Mouse (Mus musculus) intestine, embryonic 14.5 days (tissue): ENCODE data around the gene Muc15. TPM values are rescaled to one million over a fixed set of nuclear protein-coding genes. Genes with fewer than 3 reads are reported as not detected.

Experiments
- ATAC-seq: fragments of 200-750 bp; cut with Nextera tagmentation; replicated peaks from 2 replicates; pipeline ENCODE4 v1.8.0; 2017; ENCODE audit warnings: low read depth, moderate number of reproducible peaks, moderate TSS enrichment, moderate library complexity; ENCODE audit not compliant: low FRiP score, low TSS enrichment
- DNase-seq: peaks from one replicate; pipeline ENCODE4 v3.0.0-alpha.2; 2018; ENCODE audit warnings: low spot score
- H3K27ac ChIP-seq: fragments of 300-500 bp; sonication (generic); 2 replicates; pipeline ENCODE4 v1.5.1; 2014; ENCODE audit warnings: low read depth, mild to moderate bottlenecking, control low read depth
- H3K27me3 ChIP-seq: fragments of 300-500 bp; sonication (generic); replicated peaks from 2 replicates; pipeline ENCODE4 v1.6.1; 2014; ENCODE audit warnings: low read length, control low read depth; ENCODE audit not compliant: control insufficient read depth, insufficient read depth
- H3K36me3 ChIP-seq: fragments of 300-500 bp; sonication (generic); 2 replicates; pipeline ENCODE4 v1.6.1; 2014; ENCODE audit warnings: low read length, control low read depth; ENCODE audit not compliant: control insufficient read depth, insufficient read depth
- H3K4me1 ChIP-seq: fragments of 300-500 bp; sonication (generic); replicated peaks from 2 replicates; pipeline ENCODE4 v1.6.1; 2014; ENCODE audit warnings: low read length, control low read depth, mixed read lengths; ENCODE audit not compliant: control insufficient read depth, insufficient read depth
- H3K4me2 ChIP-seq: fragments of 300-500 bp; sonication (generic); 2 replicates; pipeline ENCODE4 v1.6.1; 2014; ENCODE audit warnings: low read length
- H3K4me3 ChIP-seq: fragments of 300-500 bp; sonication (generic); 2 replicates; pipeline ENCODE4 v1.5.1; 2014; ENCODE audit warnings: low read depth, low read length, control low read depth, mixed read lengths
- H3K9ac ChIP-seq: fragments of 300-500 bp; sonication (generic); 2 replicates; pipeline ENCODE4 v1.6.1; 2014; ENCODE audit warnings: mild to moderate bottlenecking, low read length
- H3K9me3 ChIP-seq: fragments of 300-500 bp; sonication (generic); 2 replicates; pipeline ENCODE4 v1.6.1; 2016; ENCODE audit warnings: low read length, control low read depth; ENCODE audit not compliant: control insufficient read depth
- WGBS: fragments of 180-500 bp; shearing (Covaris S2); extraction: QIAGEN DNeasy Blood & Tissue Kit; methylation state at CpG from one replicate; pipeline ENCODE4 v1.1.7; 2014; 5-methylcytosine and 5-hydroxymethylcytosine counted together
- polyA plus RNA-seq: library from polyadenylated mRNA; unstranded; fragments of >200 nt; fragmentation: Nextera tagmentation; extraction: Ambion mirVana; gene quantifications from 2 replicates; pipeline ENCODE4 v1.2.1, GENCODE M21; 2014

Muc15 gene
- polyA plus RNA-seq, 1 experiment from 2014 or later: not detected

DNA sequence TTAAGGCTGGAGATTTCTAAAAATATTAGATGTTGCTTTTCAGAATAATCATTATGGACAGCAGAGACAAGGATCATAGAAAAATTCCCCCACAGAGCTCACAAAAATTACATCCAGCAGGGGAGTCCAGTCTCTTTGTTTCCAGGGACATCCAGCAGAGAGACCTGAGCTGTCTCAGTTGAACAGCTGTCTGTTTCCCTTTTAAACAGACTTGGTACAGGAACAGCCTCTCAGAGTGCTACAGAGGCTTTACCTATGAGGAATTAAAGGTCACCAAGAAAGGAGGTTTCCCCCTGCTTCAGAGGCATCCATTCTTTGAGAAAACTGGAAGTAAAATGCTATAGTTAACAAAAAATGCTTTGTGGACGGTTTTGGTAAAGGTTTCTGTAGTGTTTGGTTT, 19.4 kb downstream of the Muc15 start:
- H3K36me3 ChIP-seq: no peaks in the 10 kb centered on the region
- no peaks in the 10 kb centered on the region for H3K9me3 ChIP-seq
- no peak for ATAC-seq
- no peak for DNase-seq
- no peak overlapping the region for H3K4me2 ChIP-seq
- no peak overlapping the region for H3K27ac ChIP-seq
- no peaks in the 10 kb centered on the region for H3K27me3 ChIP-seq
- no peak overlapping the region for H3K4me3 ChIP-seq
- H3K9ac ChIP-seq: no peak overlapping the region
- 63% methylated on average over 1 of the region's 1 CpGs for WGBS
- no peaks in the 10 kb centered on the region for H3K4me1 ChIP-seq

GRCm38 (mm10) chr2:110757556-110757955, 36.4 kb downstream of the Muc15 start:
- H3K4me2 ChIP-seq: no peak overlapping the region
- no peaks in the 10 kb centered on the region for H3K27me3 ChIP-seq
- H3K27ac ChIP-seq: no peak overlapping the region
- H3K4me1 ChIP-seq: no peaks in the 10 kb centered on the region
- no peak overlapping the region for H3K4me3 ChIP-seq
- 73% methylated on average over 2 of the region's 2 CpGs for WGBS
- H3K9ac ChIP-seq: no peak overlapping the region
- no peaks in the 10 kb centered on the region for H3K36me3 ChIP-seq
- no peaks in the 10 kb centered on the region for H3K9me3 ChIP-seq
- no peak for DNase-seq
- ATAC-seq: no peak

GRCm38 (mm10) chr2:110759434-110759833, 38.3 kb downstream of the Muc15 start:
- 88% methylated on average over 2 of the region's 2 CpGs for WGBS
- DNase-seq (no peak), ATAC-seq (no peak)
- Histone ChIP-seq H3K4me2 (no peak overlapping the region), H3K9ac (no peak overlapping the region), H3K27me3 (no peaks in the 10 kb centered on the region), H3K4me3 (no peak overlapping the region), H3K36me3 (no peaks in the 10 kb centered on the region), H3K9me3 (no peaks in the 10 kb centered on the region), H3K27ac (no peak overlapping the region), H3K4me1 (no peaks in the 10 kb centered on the region)

DNA sequence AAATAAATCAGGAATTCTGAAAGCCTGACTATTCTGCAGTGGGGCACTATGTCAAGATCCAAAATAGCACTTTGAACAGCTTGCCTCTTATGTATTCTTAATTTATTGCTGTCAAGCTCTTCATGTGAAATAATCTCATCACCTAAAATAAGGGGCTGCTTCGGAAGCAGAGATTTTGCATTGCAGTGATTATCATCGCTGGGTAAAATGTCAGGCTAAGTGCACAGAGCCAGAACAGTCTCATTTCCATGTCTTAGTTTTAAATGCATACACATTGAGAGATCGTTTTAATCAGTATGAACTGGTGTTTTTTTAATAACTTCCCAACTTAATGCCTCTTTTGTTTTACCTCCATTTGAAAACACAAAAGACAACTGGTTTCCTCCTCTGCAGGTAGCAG, 66.3 kb downstream of the Muc15 start:
- H3K4me3 ChIP-seq: no peak overlapping the region
- ATAC-seq (no peak), DNase-seq (no peak)
- H3K4me2 ChIP-seq: no peak overlapping the region
- WGBS: 88% methylated on average over 3 of the region's 3 CpGs
- no peaks in the 10 kb centered on the region for H3K36me3 ChIP-seq
- no peaks in the 10 kb centered on the region for H3K27me3 ChIP-seq
- H3K27ac ChIP-seq: no peak overlapping the region
- H3K9me3 ChIP-seq: no peaks in the 10 kb centered on the region
- no peaks in the 10 kb centered on the region for H3K4me1 ChIP-seq
- no peak overlapping the region for H3K9ac ChIP-seq

Other genes with a start within 250 kb of the Muc15 start
- gene Slc5a12, start 124.0 kb upstream of the Muc15 start, polyA plus RNA-seq: not detected in 2 replicates
- gene Ano3, start 229.6 kb downstream of the Muc15 start, polyA plus RNA-seq: 0.09 and 0.30 TPM in 2 replicates